Mouse (Mus musculus): ENCODE data around the gene Myh11.

Gene Myh11

DNA sequence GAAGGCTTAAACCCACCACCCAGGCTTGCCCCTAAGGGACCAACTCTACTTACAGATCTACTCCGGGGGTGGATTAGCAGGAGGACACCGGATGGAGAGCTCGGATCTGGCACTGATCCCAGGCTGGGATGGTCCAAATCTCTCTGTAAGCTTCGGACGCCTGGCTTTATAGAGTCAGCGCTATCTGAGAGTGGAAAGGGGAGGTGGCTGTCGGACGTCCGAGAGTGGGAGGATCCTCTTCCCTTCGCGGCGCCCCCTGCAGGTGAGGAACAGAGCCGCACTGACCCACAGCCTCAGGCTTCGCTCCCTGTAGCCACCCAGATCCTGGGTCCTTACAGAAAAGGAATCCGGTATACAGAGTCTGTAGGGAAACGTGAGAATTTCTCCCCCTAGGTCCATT, at the start of gene Myh11:
Myh11 (minus strand) TSS at position 150 of the 400 bp plus-strand sequence.
- DNase-seq (ENCODE audit: extremely low read depth, insufficient read length, low spot score) = no peak

DNA sequence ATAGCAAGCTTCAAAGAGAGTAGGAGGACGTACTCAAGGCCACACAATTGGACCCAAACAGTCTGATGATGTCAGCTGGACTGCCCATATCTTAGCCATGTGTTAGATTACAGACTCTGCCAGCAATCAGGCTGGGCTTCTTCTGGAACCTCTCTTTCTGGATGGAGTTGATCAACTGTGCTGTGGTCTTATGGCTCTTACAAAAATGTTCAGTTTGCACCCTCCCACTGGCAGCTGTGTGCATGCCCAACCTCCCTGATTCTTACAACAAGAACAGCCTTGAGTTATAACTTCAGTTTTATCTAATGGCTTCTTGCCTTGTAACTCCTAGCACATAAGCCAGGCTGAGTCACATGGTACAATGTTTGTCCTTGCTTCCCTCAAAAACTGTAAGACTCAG, 37.0 kb upstream of the Myh11 start:
- no peak for DNase-seq (ENCODE audit: extremely low read depth, insufficient read length, low spot score)

DNA sequence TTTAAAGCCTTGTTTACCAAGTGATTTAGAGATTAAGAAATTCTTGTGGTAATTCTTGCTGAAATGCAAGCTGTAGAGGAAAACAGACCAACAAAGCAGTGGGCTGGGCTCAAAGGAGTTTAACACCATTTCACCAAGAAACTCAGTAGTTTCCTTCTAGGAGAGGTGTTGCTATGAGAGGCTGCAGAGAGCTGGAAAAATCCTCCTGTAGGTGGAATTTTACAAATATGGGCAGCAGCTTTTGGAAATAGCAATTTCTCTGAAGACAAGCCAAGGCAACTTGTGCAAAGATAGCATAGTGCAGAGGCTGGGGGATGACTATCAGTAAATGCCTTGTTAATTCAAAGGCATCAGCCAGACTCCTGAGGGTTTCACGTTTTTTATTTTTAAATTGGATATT, 29.3 kb upstream of the Myh11 start:
- DNase-seq (ENCODE audit: extremely low read depth, insufficient read length, low spot score) = no peak

DNA sequence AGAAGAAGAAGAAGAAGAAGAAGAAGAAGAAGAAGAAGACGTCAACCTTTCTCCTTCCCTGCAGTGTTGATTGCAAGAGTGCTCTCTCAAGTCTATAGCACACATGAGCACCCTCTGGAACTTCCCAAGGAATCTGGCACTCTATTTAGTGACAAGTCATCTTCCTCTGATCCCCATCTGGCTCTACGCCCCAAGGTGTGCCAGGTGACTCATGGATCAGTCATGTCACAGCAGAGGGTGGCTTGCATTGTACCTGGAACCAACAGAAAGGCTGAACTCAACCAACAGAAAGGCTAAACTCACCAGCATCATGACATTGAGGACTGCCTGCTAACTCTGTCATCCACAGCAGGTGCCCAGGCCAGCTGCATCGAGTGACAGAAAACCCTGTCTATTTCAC, 28.5 kb upstream of the Myh11 start:
- DNase-seq (ENCODE audit: extremely low read depth, insufficient read length, low spot score) = no peak

DNA sequence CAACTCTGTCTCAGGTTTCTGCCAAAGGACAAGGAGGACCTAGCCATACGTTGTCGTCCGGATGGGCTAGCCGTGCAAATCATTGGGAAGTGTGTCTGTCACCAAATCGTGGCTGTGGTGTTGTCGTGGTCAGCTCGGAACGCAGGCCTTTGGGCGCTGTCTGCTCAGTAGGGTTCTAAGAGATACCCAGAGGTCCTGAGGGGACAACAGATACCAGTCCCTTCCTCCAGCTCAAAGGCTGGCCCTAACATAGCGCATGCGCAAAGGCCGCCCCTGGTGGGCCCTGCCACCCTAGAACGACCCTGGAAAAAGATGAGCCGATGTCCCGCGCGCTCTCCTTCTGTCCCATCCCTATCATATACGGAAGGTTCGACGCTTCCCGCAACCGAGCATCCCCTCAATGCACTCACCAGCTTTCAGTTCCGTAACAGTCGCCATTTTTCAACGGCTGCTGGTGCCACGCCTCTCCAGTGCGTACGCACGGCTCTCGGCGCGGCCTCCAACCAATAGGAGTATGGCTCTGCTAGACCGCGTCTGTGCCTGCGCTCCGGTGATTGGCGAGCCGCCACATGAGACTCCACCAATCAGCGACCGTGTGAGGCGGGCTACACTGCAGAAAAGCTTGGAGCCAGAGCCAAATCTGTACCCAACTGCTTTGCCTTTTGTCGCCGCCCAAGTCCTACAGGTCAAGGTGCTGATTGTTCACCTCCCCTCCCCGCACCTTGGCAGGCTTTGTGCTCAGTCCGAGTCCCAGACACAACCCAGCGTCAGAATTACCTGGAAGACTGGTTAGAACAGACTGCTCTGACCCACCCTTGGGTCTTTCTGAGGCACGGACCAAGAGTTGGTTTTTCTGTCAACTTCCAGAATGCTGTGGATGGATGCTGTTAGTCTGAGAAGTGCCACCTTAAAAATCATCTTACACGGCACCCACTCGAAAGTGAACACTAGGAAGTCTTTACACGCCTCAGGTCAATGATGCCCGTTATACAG, 26.0 kb upstream of the Myh11 start, which contains the start of gene Fopnl:
Fopnl (minus strand) TSS at position 522 of the 993 bp plus-strand sequence.
- DNase-seq (ENCODE audit: extremely low read depth, insufficient read length, low spot score) = peak; percentile 97

DNA sequence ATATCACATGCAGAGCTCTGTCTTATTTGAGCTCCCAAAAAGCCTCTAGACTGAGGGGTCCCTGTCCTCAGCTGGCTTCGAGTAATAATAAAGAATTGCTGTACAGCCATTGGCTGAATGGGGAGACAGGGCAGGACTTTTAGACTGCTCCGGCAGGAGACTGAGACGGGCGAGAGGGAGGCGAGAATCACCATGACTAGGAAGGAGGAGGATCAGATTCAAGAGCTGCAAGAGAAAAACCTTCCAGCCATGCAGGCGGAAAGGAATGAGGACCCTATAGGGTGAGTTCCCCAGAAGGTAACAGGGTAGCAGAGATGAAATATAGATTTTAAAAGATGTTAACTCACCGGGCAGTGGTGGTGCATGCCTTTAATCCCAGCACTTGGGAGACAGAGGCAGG, 21.7 kb upstream of the Myh11 start:
- DNase-seq (ENCODE audit: extremely low read depth, insufficient read length, low spot score) = no peak

DNA sequence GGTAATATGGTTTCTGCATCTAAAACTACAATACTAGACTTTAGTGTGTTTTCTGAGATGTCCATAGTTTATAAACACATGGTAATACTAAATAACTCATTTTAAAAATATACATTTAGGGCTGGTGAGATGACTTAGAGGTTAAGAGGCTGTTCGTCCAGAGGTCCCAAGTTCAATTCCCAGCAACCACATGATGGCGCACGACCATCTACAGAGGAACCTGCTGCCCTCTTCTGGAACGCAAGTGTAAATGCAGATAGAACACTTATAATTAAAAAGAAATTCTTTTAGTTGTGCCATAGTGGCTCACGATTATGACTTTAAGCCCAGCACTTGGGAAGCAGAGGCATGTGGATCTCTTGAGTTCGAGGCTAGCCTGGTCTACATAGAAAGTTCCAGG, 20.2 kb upstream of the Myh11 start:
- peak; percentile 66 for DNase-seq (ENCODE audit: extremely low read depth, insufficient read length, low spot score)

DNA sequence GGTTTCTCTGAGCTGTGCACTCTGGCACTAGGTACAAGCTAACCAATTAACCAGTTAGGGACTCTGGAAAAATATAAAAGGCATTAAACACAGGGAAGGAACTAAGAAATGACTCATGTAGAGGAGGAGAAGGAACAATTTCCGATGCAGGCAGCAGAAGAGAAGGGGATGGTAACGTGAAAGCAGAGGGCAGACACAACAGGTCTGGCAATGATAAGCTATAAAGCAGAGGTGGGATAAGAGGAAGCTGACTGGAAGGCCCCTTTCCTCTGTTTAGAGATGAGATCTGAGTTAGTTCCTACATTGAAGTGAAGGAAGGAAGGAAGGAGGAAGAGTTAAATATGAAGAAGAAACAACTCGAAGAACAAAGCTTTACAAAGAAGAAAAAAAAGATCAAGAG, 18.7 kb upstream of the Myh11 start:
- DNase-seq (ENCODE audit: extremely low read depth, insufficient read length, low spot score) = no peak

DNA sequence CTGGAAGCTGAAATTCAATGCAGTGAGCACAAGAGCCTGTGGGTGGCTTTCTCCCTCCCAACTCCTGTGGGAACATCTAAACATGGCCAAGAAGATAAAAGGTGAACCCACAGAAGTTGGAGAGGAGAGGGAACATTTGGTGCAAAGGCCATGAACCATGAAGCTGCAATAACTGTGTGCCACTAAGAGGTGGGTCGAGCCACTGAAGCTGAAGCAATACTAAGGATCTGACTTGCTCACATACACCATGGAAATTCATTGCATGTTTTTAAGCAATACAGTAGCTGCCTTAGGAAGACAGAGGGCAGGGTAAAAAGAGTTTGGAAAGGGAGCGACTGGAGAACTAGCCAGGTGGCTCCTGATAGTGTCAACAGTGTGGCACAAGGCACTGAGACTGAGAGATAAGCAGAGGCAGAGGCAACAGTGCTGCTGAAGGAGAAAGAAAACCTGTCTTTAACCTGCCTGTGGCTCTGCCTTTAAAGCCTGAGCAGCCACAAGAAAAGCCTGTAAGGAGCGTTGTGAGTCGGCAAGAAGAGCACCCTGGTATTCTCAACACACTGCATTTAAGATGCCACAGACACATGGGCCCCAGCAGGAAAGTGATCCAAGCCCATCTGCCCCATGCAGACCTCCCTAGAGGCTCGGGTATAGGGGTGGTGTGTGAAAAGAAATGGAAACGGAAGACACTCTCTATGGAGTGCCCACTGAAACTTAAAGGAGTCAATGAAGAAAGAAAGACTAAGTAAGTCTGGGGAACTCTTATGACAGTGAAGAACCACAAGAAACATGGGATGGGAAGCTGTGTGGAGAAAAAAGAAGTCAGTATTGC, 17.3 kb upstream of the Myh11 start:
- DNase-seq (ENCODE audit: extremely low read depth, insufficient read length, low spot score) = no peak

DNA sequence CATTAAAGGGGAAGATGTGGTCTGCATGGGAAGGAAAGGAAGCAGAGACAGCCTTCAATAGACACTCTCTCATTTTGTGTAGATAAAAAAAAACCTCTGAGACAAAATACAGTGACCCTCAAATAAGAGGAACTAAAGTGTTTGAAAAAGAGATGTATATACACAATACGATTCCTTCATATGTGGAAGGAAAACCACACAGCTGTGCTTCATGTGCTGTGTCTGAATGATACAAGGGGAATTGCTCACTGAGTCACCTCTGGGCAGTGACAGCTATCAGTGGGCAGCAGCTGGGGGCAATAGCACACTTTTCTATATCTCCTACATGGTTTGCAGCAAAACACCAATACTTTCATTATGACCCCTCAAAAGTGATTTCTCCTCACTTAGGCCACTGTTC, 16.2 kb upstream of the Myh11 start:
- no peak for DNase-seq (ENCODE audit: extremely low read depth, insufficient read length, low spot score)

DNA sequence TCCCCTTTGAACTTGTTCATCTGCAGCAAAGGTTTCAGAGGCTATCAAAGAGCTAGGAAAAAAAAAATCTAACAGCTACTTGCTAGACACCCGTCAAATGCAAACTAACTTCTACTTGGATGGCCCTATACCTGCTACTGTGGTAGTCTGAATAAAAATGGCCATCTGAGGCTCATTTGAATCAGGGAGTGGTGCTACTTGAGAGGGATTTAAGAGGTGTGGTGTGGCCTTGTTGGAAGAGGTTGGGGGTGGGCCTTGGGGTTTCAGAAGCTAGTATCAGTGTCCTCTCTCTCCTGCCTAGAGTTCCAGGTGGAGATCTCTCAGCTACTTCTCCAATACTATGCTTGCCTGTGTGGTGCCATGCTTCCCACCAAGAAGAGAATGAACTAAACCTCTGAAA, 15.3 kb upstream of the Myh11 start:
- no peak for DNase-seq (ENCODE audit: extremely low read depth, insufficient read length, low spot score)

DNA sequence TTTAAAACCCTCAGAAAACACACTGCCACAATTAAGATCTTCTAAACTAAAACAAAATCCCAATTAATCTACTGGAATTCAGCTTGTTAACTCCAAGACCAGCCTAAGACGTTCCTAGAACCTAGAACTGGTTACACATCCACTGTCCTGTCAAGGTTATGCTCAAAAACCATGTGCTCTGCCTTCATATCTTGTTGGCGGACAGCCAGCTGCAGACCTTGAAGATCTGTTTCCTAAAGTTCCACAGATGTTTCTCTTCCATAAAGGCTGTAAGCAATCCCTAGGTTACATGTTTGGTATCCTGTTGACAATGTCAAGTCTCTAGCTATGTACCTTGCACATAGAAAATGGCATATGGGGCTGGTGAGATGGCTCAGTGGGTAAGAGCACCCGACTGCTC, 13.6 kb upstream of the Myh11 start:
- DNase-seq (ENCODE audit: extremely low read depth, insufficient read length, low spot score) = no peak

DNA sequence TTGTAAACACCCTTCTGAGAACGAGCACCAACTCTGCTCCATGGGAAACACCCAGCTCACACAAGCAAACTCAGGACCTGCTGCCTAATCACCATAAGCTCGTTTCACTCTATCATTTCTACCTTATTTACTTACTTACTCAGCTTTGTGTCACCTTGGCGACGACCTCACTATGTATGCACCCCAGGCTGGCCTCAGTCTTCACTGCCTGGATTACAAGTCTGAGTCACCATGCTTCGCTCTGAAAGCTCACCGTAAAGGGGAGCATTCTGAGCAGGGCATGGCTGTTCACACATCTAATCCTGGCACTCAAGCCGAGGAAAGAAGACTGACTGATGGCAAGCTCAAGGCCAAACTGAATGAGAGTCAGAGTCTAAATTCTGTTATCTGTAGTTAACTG, 12.5 kb upstream of the Myh11 start:
- no peak for DNase-seq (ENCODE audit: extremely low read depth, insufficient read length, low spot score)

DNA sequence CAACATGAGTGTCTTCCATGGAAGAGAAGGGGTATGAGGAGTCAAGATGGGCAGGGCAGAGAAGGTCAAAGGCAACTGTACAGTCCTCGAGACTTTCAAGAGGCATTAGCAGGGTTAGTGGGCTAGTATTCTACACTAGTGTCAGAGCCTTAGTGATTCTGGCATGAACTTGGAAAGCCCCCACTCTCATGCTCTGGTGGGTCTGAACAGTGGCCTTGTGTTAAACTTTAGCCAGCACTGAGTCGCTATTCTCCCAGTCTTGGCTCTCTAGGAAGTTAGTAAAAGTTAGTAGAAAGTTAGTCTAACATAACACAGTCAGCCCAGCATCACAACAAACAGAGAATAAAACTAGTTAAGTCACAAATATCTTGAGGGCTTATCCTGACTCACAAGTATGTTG, 12.0 kb upstream of the Myh11 start:
- DNase-seq (ENCODE audit: extremely low read depth, insufficient read length, low spot score) = no peak

DNA sequence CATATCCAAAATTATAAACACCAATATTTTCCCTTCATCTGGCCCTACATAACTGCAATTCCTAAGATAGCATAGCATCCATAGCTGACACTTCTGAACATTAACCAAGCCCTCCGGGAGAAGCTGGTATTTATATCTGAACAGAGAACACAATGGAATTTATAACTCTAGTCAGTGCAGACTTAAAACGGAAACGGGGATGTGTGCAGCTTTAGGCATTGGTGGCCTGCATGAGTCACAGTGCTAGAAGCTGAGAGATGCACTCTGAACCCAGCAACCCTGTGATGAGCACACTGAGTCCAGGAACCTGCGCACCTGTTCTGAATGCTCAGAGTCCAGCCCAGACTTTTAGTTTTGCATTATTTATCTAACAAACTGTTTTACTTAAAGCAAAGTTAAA, 7.3 kb upstream of the Myh11 start:
- DNase-seq (ENCODE audit: extremely low read depth, insufficient read length, low spot score) = no peak

DNA sequence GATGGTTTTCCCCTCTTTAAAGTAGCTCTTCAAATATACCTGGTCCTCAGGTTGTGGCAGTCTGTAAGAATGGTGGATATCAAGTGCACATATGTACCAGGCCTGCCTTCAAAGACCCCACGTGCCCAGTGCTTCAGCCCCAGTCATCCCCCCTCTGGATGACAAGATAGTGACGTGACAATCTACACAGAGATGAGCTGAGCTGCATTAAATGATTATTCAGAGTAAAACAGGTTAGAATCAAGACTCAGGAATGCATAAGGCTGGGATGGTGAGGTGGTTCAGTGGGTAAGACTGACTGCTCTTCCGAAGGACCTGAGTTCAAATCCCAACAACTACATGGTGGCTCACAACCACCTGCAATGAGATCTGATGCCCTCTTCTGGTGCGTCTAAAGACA, 6.6 kb upstream of the Myh11 start:
- DNase-seq (ENCODE audit: extremely low read depth, insufficient read length, low spot score) = no peak

DNA sequence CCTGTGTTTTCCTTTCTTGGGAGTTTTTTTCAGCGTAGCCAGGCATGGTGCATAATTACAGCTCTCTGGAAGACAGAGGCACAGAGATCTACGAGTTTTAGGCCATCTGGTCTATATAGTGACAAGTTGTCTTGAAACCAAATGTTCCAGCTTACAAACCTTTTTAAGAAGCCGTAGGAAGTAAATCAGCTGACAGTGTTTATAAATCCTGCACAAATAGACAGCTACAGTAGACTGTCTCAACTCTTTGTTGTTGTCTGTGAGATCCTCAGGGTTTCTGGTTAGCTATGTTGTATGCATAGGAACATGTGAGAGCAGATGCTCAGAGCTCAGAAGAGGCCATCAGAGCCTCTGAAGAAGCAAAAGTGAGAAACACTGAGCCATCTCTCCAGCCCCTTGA, 6.0 kb upstream of the Myh11 start:
- no peak for DNase-seq (ENCODE audit: extremely low read depth, insufficient read length, low spot score)

DNA sequence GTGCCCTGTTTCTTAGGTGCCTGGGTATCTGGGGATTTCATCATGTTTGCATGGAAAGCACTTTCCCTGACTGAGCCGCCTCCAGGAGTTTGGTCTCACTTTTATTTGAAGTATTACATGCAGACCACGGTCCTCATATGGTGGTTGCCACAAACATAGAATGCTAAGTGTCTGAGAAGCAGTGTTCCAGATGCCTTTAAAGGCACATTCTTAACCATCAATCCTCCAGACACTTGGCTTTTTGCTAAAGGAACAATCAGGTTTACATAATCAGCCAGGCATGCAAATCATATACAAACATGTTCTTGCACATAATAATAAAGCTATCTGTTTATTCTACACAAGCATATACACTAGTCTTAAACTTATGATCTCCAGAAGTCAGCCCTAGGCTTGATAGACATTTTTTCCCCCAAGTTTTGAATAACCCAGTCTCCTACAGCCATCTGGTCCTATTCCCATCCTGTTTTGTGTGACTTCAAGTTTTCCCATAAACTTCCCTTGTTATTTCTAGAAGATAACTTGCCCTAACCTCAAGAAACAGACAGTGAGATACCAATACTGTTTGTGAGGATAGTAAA, 5.5 kb upstream of the Myh11 start:
- DNase-seq (ENCODE audit: extremely low read depth, insufficient read length, low spot score) = no peak

DNA sequence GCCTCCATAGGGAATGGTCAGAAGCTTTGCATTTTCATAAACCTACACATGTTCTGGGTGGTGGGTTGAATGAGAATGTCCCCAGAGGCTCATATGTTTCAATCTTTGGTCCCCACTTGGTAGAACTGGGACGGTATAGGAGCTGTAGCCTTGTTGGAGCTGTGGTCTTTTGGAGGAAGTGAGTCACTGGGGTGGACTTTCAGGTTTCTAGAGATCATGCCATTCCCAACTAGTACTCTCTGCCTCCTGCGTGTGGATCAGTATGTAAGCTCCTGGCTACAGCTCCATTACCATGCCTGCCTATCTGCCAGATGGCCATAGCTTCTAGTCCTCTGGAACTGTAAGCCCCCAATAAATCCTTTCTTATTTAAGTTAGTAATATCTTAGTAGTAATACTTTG, 4.1 kb upstream of the Myh11 start:
- no peak for DNase-seq (ENCODE audit: extremely low read depth, insufficient read length, low spot score)

DNA sequence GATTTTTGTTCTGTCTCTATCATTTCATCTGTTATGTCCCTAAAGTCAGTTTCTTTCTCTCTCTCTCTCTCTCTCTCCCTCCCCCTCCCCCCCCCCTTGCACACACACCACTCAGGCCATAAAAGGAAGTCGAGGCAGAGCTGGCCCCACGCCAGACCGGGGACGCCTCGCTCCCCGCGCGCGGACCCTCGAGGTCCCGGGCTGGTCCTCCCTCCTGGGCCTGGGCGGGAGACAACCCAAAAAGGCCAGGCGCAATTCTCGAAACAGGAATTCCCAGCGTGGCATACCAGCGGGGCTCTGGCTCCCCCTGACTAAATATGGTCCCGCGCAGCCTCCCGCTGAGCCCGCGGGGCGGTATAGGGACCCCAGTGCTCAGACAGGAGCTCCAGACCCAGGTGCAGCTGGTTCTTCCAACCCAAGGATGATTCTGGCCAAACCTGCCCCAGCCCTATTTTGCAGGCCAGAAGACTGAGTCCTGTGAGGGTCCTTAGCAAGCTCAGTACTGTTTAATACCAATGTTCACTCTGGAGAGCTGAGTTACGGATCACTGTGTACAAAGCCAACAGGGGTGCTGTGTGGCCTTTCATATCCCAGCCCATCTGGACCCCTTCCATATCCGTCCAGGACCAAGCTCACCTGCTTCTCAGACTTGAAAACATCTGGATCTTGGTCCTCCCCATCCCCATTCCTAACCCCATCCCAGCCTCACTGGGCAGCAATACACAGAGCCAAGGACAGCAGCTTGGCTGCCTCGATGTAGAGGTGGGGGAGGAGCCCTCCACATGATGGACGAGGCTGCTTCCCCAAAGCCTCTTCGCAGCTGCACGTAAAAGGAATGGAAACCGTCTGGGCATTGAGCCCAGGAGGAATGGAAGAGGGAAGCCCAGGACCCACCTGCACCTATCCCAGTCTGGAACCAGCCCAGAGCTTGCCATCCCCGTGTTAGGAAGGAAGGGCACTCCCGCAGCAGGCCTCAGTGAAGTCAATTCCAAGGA, 1.3 kb upstream of the Myh11 start:
- no peak for DNase-seq (ENCODE audit: extremely low read depth, insufficient read length, low spot score)

Measured in 3134 (cell line).